Mouse (Mus musculus) layer of hippocampus, adult 18-20 months (tissue): ENCODE results near the gene Fam172a. TPM values are rescaled to one million over a fixed set of nuclear protein-coding genes. Genes with fewer than 3 reads are reported as not detected.

Experiments used
- DNase-seq, 2 experiments: peaks; one replicate each; pipeline ENCODE4 v3.0.0; 2022; ENCODE audit warnings: low spot score in 2 of 2
- total RNA-seq, 2 experiments: library from RNA; stranded (reverse); gene quantifications; 2 replicates each; pipeline ENCODE4 v1.2.3; 2021

Fam172a gene
- total RNA-seq, 2 experiments from 2014 or later: 36.5 to 38.5 TPM

DNA sequence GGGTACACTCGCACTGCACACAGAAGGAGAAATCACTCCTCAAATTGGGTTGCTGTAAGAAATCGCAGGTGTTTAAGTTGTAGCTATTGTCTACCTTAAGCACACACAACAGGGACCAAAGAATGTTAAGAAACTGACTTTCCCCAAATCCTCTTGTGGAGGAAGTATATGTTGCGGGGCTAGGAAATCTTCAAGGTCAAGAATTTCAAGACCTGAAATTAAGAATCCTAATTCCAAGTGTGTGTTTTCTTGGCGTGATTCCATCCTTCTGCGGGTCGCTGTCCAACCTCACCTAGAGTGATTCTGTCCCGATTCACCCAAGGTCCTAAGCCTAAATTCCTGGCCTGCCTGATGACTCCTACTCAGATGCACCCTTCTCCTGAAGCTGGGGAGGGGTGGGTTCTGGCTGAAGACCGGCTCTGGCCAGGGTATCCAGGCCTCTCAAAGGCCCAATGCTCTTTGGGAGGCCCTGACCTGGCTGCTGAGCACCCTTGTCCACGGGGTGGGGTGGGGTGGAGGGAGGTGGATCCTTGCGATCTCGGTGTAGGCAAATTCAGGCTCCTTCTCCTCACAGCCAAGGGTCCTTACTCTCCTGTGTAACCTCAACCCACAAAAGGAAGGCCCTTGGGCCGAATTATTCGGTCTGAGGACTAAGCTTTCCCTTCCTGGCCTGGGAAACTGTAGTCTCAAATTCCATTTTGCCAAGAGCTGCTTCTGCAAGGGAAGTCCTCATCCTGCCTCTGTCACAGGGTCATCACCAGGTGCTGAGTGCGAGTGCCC lies 509.6 kb downstream of the Fam172a start:
- no peak for DNase-seq

DNA sequence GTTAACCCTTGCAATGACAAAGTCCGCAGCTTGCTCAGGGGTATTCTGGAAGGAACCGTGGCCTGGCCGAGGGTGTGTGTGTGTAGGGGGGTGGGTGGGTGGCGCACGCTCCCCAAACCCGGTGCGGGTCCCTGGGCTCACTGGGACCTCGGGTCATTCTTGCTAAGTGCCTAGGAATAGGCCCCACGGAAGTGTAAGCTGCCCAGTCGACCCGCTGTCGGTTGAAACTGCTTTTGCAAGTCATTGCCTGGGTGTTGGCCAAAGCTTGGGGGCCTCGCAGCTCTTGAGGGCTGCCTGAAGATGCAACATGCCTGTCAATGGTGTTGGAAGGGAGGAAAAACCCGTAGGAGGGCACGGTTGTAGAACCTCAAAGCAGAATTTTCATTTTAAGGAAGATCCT lies 510.3 kb downstream of the Fam172a start:
- DNase-seq: no peak

DNA sequence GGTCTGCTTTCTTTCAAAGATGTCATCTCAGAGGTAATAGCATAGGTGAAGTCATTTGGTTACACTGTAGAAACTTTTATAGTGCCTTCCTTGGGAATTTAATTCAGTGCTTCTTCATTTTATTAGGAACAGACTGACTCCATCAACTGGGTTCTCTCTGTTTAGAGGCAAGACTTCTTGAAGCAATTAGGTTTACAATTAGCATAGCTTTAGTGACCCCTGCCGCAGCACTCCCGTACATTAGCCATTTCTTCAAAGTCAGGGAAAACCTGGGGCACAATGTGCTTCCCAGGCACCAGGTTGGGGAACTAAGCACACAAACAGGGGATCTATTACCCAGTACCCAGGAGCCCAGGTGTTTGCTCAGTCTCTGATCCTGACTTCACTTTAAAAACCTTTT lies 511.3 kb downstream of the Fam172a start:
- DNase-seq: no peak

DNA sequence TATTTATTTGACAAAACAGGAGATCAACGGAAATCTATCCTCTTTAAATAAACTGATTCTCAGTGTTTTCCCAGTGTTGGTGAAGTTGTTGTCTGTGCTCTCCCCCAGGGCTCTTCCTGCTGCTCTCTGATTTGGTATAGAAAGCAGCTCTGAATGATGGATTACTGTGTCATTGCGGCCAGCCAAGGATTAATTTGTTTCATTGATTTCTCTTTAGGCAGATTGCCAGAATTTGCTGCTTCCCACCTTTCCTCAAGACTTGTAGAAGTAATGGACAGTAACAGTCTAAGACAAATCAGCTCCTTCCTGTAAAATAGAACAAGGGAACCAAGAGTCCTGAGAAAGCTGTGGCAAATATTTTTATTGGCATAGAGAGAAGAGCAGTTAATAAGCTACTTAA lies 513.4 kb downstream of the Fam172a start:
- DNase-seq: no peak
